Mouse (Mus musculus) heart, postnatal 0 days (tissue): ENCODE measurements around the gene Stk35.

Experiments
- CTCF ChIP-seq: IDR thresholded peaks from 2 replicates; pipeline ENCODE4 v1.5.1; 2016; ENCODE audit warnings: antibody characterized with exemption, control low read depth, low read depth
- EP300 ChIP-seq: IDR thresholded peaks from 2 replicates; pipeline ENCODE4 v1.6.1; 2016; ENCODE audit warnings: antibody characterized with exemption, low read depth

DNA sequence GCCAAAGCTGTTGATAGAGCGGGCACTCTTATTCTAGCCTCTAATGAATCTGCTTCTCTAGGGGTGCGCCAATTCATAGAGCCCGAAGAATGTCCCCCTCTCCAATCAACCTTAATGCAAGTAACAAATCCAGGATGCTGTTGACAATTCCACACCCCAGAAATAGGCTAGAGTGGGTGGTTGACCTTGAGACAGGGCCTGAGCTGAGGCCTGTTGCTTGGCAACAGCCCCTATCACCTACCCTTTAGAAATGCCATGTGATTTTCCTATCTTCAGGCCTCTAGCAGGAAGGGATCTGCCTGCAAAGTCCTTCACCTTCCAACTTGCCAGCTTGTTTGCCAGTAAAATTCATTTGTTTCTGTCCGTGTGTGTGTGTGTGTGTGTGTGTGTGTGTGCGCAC, 70.9 kb downstream of the Stk35 start:
- no peak for TF ChIP-seq EP300
- TF ChIP-seq CTCF: no peak
